Mouse (Mus musculus): Measurements from ENCODE around the gene Rsph14. TPM values are rescaled to one million over a fixed set of nuclear protein-coding genes. Genes with fewer than 3 reads are reported as not detected.
"Not testable (repeated sequence)": the region's sequence is repeated elsewhere in the genome, so short reads cannot be mapped to it uniquely, and the experiment has no call there.

Rsph14 gene
- polyA plus RNA-seq, 1 experiment from 2014 or later, result not detected

DNA sequence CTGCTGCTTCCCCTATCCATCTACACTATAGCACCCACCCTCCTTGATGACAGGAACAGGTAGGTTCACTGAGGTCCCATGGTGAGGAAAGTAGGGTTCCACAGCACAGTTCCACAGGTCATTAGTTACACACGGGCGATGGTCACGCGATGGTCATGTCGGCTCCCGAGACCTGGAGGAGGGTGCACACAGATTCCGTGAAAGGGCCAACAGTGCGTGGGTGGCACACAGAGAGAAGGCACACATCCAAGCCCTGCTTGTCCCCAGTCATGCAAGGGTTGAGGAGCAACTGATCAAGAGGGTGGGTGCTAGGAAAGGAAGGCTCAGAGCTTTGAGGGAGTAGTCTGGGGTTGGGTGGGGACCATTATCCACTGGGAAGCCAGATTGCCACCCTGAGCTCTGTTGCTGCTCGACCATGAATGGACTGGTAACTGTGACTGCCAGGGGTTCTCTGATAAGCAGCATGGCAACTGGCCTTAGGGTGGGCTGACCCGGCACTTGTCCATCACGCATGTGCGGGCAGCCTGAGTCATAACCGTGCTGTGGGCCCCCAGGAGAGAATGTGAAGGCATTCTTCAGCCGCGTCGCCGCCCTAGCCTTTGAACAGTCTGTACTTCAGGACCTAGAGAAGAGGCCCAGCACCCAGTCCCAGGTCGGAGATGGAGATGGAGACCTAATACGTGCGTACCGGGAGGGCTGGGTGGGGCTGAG is 19.1 kb upstream of the Rsph14 start:
- Histone ChIP-seq H3K4me3 (replicated peaks) (no peak overlapping the region), H3K4me2 (no peak overlapping the region), H3K9ac (no peak overlapping the region), H3K9me3 (no peaks in the 10 kb centered on the region), H3K27ac (no peak overlapping the region), H3K4me1 (0 out of 2 replicates have a peak, but pooled peaks cover 3% of the 10 kb centered on the region), H3K27me3 (replicated peaks) (no peaks in the 10 kb centered on the region), H3K36me3 (no peaks in the 10 kb centered on the region)
- 89% methylated on average over 21 of the region's 21 CpGs for WGBS
- ATAC-seq (ENCODE audit: insufficient read depth, low FRiP score, low read depth), result no peak

DNA sequence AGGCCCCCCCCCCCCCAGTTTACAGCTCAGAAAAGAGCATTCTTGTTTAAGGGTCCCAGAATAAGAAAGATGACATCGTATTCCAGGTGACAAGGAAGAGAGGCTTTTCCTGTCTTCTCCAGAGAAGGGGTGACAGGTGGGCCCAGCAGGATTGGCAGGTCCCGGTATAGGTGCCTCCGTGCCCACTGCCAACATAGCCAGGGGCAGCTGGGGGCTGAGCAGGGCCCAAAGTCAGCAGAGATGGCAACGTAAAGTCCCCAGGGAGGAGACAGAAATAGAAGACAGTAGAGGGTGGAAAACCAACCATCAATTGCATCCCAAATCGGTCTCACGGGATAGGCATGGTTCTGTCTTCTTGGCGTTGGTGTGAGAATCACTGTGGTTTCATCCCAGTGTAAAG is 16.3 kb upstream of the Rsph14 start:
- Histone ChIP-seq H3K4me2 (no peak overlapping the region), H3K27ac (no peak overlapping the region), H3K27me3 (replicated peaks) (no peaks in the 10 kb centered on the region), H3K9ac (no peak overlapping the region), H3K4me3 (replicated peaks) (no peak overlapping the region), H3K4me1 (no peaks in the 10 kb centered on the region), H3K36me3 (no peaks in the 10 kb centered on the region), H3K9me3 (no peaks in the 10 kb centered on the region)
- 93% methylated on average over 7 of the region's 7 CpGs for WGBS
- no peak for ATAC-seq (ENCODE audit: insufficient read depth, low FRiP score, low read depth)

DNA sequence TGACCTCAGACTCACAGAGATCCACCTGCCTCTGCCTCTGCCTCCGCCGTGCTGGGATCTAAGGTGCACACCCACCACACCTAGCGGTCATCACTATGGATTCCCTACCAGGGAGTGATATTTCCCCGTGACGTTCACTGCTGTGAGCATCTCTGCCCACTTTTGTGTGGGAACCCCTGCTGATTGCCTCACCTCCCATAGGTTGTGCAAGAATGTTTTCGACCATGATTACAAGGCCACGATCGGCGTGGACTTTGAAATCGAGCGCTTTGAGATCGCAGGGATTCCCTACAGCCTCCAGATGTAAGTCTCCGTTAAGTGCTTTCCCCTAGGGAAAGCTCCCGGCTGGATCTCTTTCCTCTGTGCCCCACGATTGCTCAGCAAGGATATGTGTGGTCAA is 13.4 kb upstream of the Rsph14 start:
- H3K4me2 ChIP-seq, result no peak overlapping the region
- no peak overlapping the region for H3K9ac ChIP-seq
- H3K36me3 ChIP-seq, result no peaks in the 10 kb centered on the region
- no peaks in the 10 kb centered on the region for H3K27me3 ChIP-seq (replicated peaks)
- no peaks in the 10 kb centered on the region for H3K9me3 ChIP-seq
- ATAC-seq (ENCODE audit: insufficient read depth, low FRiP score, low read depth), result no peak
- H3K4me3 ChIP-seq (replicated peaks), result no peak overlapping the region
- no peak overlapping the region for H3K27ac ChIP-seq
- H3K4me1 ChIP-seq, result no peaks in the 10 kb centered on the region
- 90% methylated on average over 15 of the region's 15 CpGs for WGBS

DNA sequence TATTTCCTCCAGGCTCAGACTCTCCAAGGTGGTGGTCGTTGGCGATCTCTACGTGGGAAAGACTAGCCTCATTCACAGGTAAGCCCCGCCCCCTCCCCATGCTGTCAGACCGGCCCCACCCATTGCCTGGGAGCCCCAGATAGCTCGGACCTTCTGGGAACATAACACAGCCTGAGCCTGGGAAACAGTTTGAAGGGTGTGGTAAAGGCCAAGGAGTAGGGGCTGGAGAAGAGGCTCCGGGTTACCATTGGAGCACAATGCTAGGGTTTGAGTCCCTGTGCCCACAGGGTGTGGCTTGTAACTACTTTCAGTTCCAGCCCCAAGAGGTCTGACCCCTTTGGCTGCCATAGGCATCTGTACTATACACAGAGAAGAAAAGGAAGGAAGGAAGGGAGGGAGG is 12.1 kb upstream of the Rsph14 start:
- Histone ChIP-seq H3K36me3 (no peaks in the 10 kb centered on the region), H3K4me3 (replicated peaks) (no peak overlapping the region), H3K9me3 (no peaks in the 10 kb centered on the region), H3K4me2 (no peak overlapping the region), H3K27ac (no peak overlapping the region), H3K9ac (no peak overlapping the region), H3K27me3 (replicated peaks) (no peaks in the 10 kb centered on the region), H3K4me1 (no peaks in the 10 kb centered on the region)
- ATAC-seq (ENCODE audit: insufficient read depth, low FRiP score, low read depth), result no peak
- WGBS, result 24% methylated on average over 7 of the region's 7 CpGs

DNA sequence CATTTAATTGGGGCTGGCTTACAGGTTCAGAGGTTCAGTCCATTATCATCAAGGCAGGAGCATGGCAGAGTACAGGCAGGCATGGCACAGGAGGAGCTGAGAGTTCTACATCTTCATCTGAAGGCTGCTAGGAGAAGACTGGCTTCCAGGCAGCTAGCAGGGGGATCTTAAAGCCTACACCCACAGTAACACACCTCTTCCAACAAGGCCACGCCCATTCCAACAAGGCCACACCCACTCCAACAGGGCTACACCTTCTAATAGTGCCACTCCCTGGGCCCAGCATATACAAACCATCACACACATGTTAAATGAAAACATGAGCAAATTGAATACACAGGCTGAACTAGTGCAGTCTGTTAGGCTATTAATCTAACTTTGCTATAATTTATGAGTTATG is 9.7 kb upstream of the Rsph14 start:
- not testable (repeated sequence) for H3K4me3 ChIP-seq (replicated peaks); H3K9ac ChIP-seq; H3K27me3 ChIP-seq (replicated peaks); H3K27ac ChIP-seq; H3K36me3 ChIP-seq; H3K9me3 ChIP-seq; H3K4me2 ChIP-seq; H3K4me1 ChIP-seq; ATAC-seq (ENCODE audit: insufficient read depth, low FRiP score, low read depth)
- 4% methylated on average over 1 of the region's 1 CpGs for WGBS

DNA sequence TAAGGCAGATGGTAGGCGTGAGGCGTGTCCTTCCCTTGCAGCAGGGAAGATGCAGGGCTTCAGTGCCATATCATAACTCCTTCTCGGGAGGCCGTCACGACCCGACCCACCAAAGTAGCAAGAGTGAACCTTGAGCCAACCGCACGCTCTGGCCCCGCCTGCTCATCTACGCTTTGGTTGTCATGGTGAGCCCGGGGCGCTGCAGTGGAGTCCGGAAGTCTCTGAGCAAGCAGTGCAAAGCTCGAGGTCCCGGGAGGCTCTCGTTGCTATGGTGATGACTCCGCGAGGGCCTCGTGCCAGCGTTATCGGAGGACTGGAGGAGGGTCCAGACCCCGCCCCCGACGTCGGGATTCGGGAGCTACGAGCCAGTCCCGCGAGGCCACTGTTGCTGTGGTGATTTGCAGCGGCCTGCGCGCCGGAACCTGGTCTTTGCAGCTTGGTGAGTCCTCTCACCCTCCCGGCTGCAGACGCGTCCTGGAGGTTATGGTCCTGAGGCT is 4.5 kb upstream of the Rsph14 start, which contains the start of gene Rab36:
Gene Rab36, plus strand, starts transcription at position 176 of the 497 bp plus-strand sequence.
- H3K36me3 ChIP-seq, result no peaks in the 10 kb centered on the region
- H3K9me3 ChIP-seq, result no peaks in the 10 kb centered on the region
- WGBS, result under 1% methylated on average over 36 of the region's 36 CpGs
- H3K4me2 ChIP-seq, result peak within 1 kb of the TSS; percentile 67
- peak within 1 kb of the TSS; percentile 46 for H3K4me3 ChIP-seq (replicated peaks)
- 0 out of 2 replicates have a peak, but pooled peaks cover 4% of the 10 kb centered on the region for H3K4me1 ChIP-seq
- peak within 1 kb of the TSS; percentile 52 for H3K27ac ChIP-seq
- peak; percentile 94 for ATAC-seq (ENCODE audit: insufficient read depth, low FRiP score, low read depth)
- 0 out of 2 replicates have a peak within 1 kb of the TSS, but pooled peaks have one; percentile 6 for H3K9ac ChIP-seq
- H3K27me3 ChIP-seq (replicated peaks), result no peaks in the 10 kb centered on the region

DNA sequence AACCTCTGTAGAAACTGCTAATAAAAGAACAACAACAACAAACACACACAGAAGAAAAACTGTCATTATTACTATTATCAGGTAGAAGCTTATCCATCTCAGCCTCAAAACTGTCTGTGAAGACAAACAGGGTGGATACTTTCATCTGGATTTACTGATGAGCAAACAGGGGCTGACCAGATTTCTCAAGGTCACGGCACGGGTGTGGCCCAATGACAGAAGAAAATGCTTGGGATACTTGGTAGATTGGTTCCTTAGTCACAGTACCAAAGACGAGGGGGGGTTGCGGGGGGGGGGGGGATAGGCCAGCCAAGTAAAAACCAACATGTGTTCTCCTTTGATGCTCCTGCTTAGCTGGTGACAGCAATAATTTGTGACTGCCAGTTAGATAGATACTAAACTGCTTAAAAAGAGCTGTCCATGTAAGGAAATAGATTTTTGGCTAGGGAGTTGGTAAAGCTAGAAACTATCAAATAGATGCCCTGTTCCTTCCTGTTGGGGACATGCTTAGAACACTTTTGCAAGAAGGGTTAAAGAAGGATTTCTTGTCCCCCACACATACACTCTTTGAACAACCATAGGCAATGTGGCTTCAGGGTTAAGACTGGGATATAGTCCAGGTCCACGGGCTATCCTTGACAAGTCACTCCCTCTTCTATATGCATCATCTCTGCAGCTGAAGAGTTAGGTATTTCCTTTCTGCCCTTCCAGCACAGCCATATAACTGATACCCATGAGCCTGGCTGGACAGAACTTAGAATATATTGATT is 856 bp downstream of the Rsph14 start:
- H3K4me3 ChIP-seq (replicated peaks), result no peak overlapping the region
- no peak for ATAC-seq (ENCODE audit: insufficient read depth, low FRiP score, low read depth)
- no peaks in the 10 kb centered on the region for H3K27me3 ChIP-seq (replicated peaks)
- no peaks in the 10 kb centered on the region for H3K36me3 ChIP-seq
- H3K9me3 ChIP-seq, result no peaks in the 10 kb centered on the region
- 0 out of 2 replicates have a peak, but pooled peaks cover 4% of the 10 kb centered on the region for H3K4me1 ChIP-seq
- H3K4me2 ChIP-seq, result no peak overlapping the region
- WGBS, result 54% methylated on average over 5 of the region's 5 CpGs
- no peak overlapping the region for H3K9ac ChIP-seq
- no peak overlapping the region for H3K27ac ChIP-seq

DNA sequence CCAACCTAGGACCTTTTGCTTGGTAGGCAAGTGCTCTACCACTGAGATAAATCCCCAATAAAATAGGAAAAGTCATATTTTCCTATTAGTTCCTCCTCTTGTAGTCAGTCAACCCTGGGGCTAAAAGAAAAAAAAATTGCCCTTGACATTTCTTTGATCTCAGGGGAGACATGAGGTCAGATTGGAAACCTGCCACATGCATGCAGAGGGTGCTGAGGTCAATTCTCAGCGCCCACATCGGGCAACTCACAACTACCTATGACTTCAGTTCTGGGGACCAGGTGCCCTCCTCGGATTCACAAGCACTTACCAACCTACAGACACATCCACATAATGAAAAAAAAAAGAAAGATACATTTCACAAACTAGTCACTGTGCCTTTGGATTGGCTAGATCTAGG is 2.2 kb downstream of the Rsph14 start:
- Histone ChIP-seq H3K4me3 (replicated peaks) (no peak overlapping the region), H3K27me3 (replicated peaks) (no peaks in the 10 kb centered on the region), H3K4me1 (0 out of 2 replicates have a peak, but pooled peaks cover 4% of the 10 kb centered on the region), H3K9ac (no peak overlapping the region), H3K9me3 (no peaks in the 10 kb centered on the region), H3K4me2 (no peak overlapping the region), H3K36me3 (no peaks in the 10 kb centered on the region), H3K27ac (no peak overlapping the region)
- no peak for ATAC-seq (ENCODE audit: insufficient read depth, low FRiP score, low read depth)
- WGBS, result 77% methylated on average over 3 of the region's 3 CpGs

DNA sequence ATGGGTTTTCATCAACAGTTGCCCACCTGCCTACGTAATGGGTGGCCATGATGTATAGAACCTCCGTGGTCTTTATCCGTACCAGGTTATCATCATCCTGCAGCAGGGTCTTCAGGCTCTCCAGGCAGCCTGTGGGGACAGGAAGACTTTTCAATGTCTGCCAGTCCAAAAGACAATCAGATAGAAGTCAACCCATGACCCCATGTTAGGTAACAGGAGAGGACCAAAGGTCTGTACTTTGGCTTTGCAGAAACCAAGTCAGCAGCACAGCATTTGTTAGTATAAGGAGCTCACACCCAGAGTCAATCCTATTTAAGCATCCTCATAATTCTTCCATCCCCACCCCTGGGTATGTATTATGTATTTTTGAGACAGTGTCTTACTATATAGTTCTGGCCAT is 2.7 kb downstream of the Rsph14 start:
- no peak overlapping the region for H3K4me2 ChIP-seq
- no peaks in the 10 kb centered on the region for H3K27me3 ChIP-seq (replicated peaks)
- H3K9me3 ChIP-seq, result no peaks in the 10 kb centered on the region
- no peak for ATAC-seq (ENCODE audit: insufficient read depth, low FRiP score, low read depth)
- 86% methylated on average over 3 of the region's 3 CpGs for WGBS
- no peaks in the 10 kb centered on the region for H3K36me3 ChIP-seq
- 0 out of 2 replicates have a peak, but pooled peaks cover 4% of the 10 kb centered on the region for H3K4me1 ChIP-seq
- no peak overlapping the region for H3K27ac ChIP-seq
- H3K9ac ChIP-seq, result no peak overlapping the region
- no peak overlapping the region for H3K4me3 ChIP-seq (replicated peaks)

DNA sequence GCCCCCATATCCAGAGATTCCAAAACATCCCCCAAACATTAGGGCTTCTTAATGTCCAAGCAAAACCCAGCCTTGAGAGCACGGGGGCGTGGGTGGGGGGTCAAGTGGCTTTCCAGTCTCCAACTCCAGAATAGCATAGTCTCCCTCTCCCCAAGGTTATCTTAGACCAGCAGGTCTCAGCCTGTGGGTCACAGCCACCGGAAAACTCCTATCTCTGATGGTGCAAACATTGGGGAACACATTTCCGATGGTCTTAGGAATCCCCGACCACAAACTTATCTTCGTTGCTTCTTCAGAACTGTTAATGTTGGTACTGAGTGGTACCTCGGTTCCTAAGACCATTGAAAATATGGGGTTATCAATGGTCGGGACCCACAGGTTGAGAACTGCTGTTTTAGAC is 3.6 kb downstream of the Rsph14 start:
- Histone ChIP-seq H3K9me3 (no peaks in the 10 kb centered on the region), H3K36me3 (no peaks in the 10 kb centered on the region), H3K9ac (no peak overlapping the region), H3K27me3 (replicated peaks) (no peaks in the 10 kb centered on the region), H3K4me1 (0 out of 2 replicates have a peak, but pooled peaks cover 4% of the 10 kb centered on the region), H3K4me3 (replicated peaks) (no peak overlapping the region), H3K27ac (no peak overlapping the region), H3K4me2 (no peak overlapping the region)
- WGBS, result 82% methylated on average over 8 of the region's 8 CpGs
- ATAC-seq (ENCODE audit: insufficient read depth, low FRiP score, low read depth), result no peak

DNA sequence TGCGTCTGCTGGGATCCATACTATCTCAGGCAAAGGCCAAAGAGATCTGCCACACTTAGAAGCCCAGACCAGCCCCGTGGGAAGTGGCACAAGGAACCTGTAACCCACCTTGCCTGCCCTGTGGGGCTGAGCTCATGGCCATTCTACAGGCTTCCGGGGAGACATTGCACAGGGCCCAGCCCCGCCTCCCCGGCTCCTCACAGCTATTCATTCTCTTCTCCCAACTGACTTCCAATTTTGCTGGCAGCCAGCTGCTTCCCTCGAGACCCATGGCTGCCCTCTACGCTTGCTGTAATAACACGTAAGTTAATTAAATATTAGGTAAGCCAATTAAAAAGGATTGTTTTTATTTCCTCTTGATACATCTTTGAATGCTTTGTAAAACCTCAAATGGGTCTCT is 5.9 kb downstream of the Rsph14 start:
- no peaks in the 10 kb centered on the region for H3K27me3 ChIP-seq (replicated peaks)
- H3K4me1 ChIP-seq, result no peaks in the 10 kb centered on the region
- H3K9me3 ChIP-seq, result no peaks in the 10 kb centered on the region
- WGBS, result 68% methylated on average over 8 of the region's 8 CpGs
- no peak overlapping the region for H3K4me3 ChIP-seq (replicated peaks)
- ATAC-seq (ENCODE audit: insufficient read depth, low FRiP score, low read depth), result no peak
- H3K36me3 ChIP-seq, result no peaks in the 10 kb centered on the region
- no peak overlapping the region for H3K4me2 ChIP-seq
- H3K9ac ChIP-seq, result no peak overlapping the region
- no peak overlapping the region for H3K27ac ChIP-seq

DNA sequence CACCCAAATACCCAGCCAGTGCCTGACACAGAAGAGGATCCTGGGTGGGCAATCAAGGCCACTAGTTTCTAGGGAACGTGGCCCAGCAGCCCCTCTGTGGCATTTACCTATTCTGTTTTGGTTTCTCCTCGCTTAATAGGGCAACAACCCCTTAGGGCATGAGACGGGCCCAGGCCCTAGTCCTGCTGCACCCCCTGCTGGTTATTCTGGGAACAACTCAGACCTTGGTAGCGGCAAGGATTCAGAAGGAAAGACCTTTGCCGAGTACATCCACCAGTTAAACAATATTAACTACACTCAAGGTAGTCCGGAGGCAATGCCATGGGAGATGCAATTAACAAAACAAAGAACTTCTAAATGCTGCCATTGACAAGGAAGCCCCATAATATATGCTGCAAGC is 11.2 kb downstream of the Rsph14 start:
- H3K4me2 ChIP-seq, result no peak overlapping the region
- no peaks in the 10 kb centered on the region for H3K4me1 ChIP-seq
- no peak overlapping the region for H3K9ac ChIP-seq
- no peaks in the 10 kb centered on the region for H3K27me3 ChIP-seq (replicated peaks)
- no peaks in the 10 kb centered on the region for H3K9me3 ChIP-seq
- no peak overlapping the region for H3K27ac ChIP-seq
- no peaks in the 10 kb centered on the region for H3K36me3 ChIP-seq
- no peak overlapping the region for H3K4me3 ChIP-seq (replicated peaks)
- peak; percentile 36; the same call in 1 of the 2 replicates for ATAC-seq (ENCODE audit: insufficient read depth, low FRiP score, low read depth)
- WGBS, result 11% methylated on average over 6 of the region's 6 CpGs
